Mouse (Mus musculus) CD4-positive naive resting alpha-beta T cell, adult 76 days (primary cell): ENCODE measurements around the gene Stx18. TPM values are rescaled to one million over a fixed set of nuclear protein-coding genes. Genes with fewer than 3 reads are reported as not detected.

ENCODE experiments used
- total RNA-seq: library from RNA; stranded (reverse); gene quantifications from one replicate; pipeline ENCODE4 v1.2.4, GENCODE M21; 2023

Gene Stx18
- 24.7 TPM for total RNA-seq

DNA sequence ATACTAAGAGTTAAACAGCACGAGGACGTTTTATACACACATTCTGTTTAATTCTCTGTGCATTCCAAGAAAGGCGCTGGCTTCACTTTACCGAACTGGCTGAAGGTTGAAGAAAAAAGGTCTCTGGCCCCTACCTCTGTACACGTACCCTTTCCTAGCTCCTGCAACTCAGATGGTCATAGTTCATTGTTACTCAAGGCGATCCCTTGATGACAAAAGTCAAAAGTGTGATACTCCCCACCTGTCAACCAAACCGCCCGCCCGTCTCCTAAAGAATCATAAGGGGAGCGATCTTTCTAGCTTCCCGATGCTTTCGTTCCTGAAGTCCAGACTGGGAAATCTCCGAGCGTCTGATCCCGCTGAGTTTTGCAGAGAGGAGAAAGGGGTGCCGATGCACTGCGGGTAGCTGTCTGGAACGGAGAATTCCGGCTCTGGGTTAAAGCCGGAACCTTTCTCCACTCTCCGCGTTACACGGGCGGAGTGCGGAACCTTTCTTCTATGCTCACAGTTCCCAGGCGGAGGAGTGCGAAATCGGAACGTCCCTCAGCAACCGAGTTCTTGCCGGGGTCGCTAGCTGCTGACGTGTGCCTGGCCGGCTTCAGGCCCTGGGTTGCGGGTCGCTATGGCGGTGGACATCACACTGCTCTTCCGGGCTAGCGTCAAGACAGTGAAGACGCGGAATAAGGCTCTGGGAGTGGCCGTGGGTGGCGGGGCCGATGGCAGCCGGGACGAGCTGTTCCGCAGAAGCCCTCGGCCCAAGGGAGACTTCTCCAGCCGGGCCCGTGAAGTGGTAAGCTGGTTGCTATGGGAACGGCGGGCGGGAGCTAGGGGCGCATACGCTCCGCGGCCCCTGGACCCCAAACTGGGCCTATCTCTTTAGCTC is at the start of gene Stx18:
Stx18 (plus strand) TSS at position 33 of the 883 bp plus-strand sequence.

DNA sequence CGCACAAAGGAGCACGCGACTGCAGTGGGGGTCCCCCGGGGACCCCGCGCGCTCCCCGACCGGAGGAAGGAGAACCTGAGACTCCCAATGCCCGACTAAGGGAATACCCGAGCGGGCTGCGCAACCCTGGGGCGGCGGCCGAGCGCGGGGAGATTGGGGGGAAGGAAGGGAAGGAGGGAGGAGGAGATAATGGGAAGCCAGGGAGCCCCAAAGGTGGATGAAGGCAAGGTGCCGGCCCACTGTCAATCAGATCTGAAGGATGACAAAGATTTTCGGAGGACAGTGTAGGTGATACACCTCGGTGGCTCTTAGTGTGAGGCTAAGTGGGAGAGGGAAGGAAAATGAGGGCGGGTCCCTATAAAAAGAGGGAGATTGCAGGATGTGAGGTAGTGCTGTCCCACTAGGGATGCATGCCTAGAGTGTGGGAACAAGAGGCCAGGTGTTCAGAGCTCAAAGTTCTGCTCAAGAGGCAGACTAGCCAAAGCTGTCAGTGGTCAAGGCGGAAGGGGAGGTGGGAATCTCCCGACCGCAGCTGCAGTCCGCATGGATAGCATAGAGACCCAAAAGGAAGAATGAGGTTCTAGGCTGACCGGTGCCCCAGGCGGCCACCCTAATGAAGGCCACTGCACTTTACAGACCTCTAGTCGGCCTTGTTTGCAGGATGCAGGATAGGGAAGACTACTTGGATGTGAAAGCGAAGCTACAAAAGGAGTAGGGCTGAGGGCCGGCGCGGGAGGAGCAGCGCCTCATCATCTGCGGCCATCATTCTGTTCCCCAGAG is 121.3 kb downstream of the Stx18 start, which contains the start of gene Nsg1:
Nsg1 (minus strand) TSS at position 274 of the 780 bp plus-strand sequence.

Other genes starting within 250 kb of the Stx18 start
- gene Msx1, start 214.2 kb upstream of the Stx18 start, total RNA-seq, result not detected
- gene Nsg1, start 121.2 kb downstream of the Stx18 start, total RNA-seq, result 2.3 TPM
- 22.4 TPM for gene Zbtb49, start 181.7 kb downstream of the Stx18 start, total RNA-seq
- gene Lyar, start 181.7 kb downstream of the Stx18 start, total RNA-seq, result 34.8 TPM
- gene Tmem128, start 221.4 kb downstream of the Stx18 start, total RNA-seq, result 108 TPM
- not detected for gene Otop1, start 237.2 kb downstream of the Stx18 start, total RNA-seq